21 mouse cellular contexts compared by ENCODE assay signal in the genomic region with DNA sequence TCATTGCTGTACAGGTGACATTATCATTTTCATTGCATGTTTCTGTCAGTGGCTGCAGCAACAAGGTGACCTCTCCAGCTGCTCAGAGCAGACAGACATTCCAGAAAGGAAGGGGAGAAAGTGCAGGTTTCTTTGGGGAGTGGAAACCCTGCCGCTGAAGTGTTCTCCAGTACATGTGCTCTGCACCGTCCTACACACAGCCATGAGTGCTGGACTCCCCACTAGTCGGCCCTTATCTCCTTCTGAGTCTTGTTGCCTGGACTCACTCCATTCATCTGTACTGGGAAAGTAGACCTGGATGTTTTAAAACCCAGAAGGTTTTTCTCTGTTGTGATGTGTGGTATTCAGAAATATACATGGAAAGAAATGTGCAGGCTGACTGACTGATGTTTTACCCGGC.
DNase-seq lines count a peak whose midpoint lies in the region; ATAC-seq and TF ChIP-seq lines count a peak whose summit lies in the region.
"Had no signal": no experiment of that assay in that cellular context is flagged by ENCODE, and none has a peak within 500 bp of the region (broad histone marks: within the 10 kb centered on the region; RNA-seq: fewer than 3 reads in every experiment).

No protein-coding gene starts in this region.

- TF ChIP-seq CTCF in heart, adult 2 months (IDR thresholded peaks at IDR 0.05), result no peak
- 0 out of 2 replicates have a peak, but pooled peaks have one; percentile 8 for TF ChIP-seq CTCF in liver, embryonic 14.5 days (IDR thresholded peaks at IDR 0.05; ENCODE audit: low read depth)

- H3K4me2 ChIP-seq in heart, embryonic 15.5 days, result no peak overlapping the region
- no peak overlapping the region for H3K4me2 ChIP-seq in hindbrain, embryonic 15.5 days
- H3K4me2 ChIP-seq in hindbrain, embryonic 12.5 days (replicated peaks), result no peak overlapping the region
- H3K4me2 ChIP-seq in midbrain, embryonic 11.5 days, result no peak overlapping the region
- H3K4me2 ChIP-seq in midbrain, embryonic 16.5 days (ENCODE audit: low read length), result no peak overlapping the region
- no peak overlapping the region for H3K4me2 ChIP-seq in liver, embryonic 14.5 days (ENCODE audit: low read depth)
- H3K4me2 ChIP-seq: hindbrain, embryonic 14.5 days had no signal

- no peak overlapping the region for H3K4me3 ChIP-seq in heart, embryonic 15.5 days
- no peak overlapping the region for H3K4me3 ChIP-seq in heart, adult 2 months
- H3K4me3 ChIP-seq in hindbrain, embryonic 15.5 days, result no peak overlapping the region
- no peak overlapping the region for H3K4me3 ChIP-seq in hindbrain, embryonic 12.5 days
- no peak overlapping the region for H3K4me3 ChIP-seq in midbrain, embryonic 11.5 days (ENCODE audit: low read depth, low read length)
- no peak overlapping the region for H3K4me3 ChIP-seq in midbrain, embryonic 16.5 days (ENCODE audit: low read depth, low read length)
- H3K4me3 ChIP-seq in liver, embryonic 14.5 days (ENCODE audit: insufficient read depth in 1 of 2, low read depth in 2 of 2, low read length in 2 of 2), result no peak overlapping the region
- H3K4me3 ChIP-seq: gastrocnemius, adult 2 months; hindbrain, embryonic 10.5 days had no signal

- no peak for TF ChIP-seq POLR2A in heart, adult 2 months (IDR thresholded peaks at IDR 0.05; ENCODE audit: insufficient read depth, low read depth, low read length)

- H3K9me3 ChIP-seq in heart, embryonic 15.5 days (replicated peaks), result no peaks in the 10 kb centered on the region
- H3K9me3 ChIP-seq in hindbrain, embryonic 15.5 days, result no peaks in the 10 kb centered on the region
- no peaks in the 10 kb centered on the region for H3K9me3 ChIP-seq in hindbrain, embryonic 12.5 days (replicated peaks)
- H3K9me3 ChIP-seq in midbrain, embryonic 11.5 days (ENCODE audit: control insufficient read depth, low read length), result no peaks in the 10 kb centered on the region
- no peaks in the 10 kb centered on the region for H3K9me3 ChIP-seq in midbrain, embryonic 16.5 days (replicated peaks; ENCODE audit: control insufficient read depth, low read length, poor library complexity, severe bottlenecking)
- no peaks in the 10 kb centered on the region for H3K9me3 ChIP-seq in liver, embryonic 14.5 days (ENCODE audit: control insufficient read depth, low read length)
- H3K9me3 ChIP-seq: hindbrain, embryonic 10.5 days had no signal

- TF ChIP-seq EP300 in heart, adult 2 months (IDR thresholded peaks at IDR 0.05; ENCODE audit: insufficient read depth, low read depth, low read length), result no peak
- TF ChIP-seq EP300 in liver, embryonic 14.5 days (IDR thresholded peaks at IDR 0.05; ENCODE audit: low read depth), result no peak

- no peaks in the 10 kb centered on the region for H3K79me2 ChIP-seq in heart, adult 2 months (replicated peaks; ENCODE audit: control insufficient read depth, insufficient read depth, low read length)

- intact Hi-C loops in heart, adult 2 months (cut with DNase I), result no loop called here

- peak; percentile 53; the same call in 1 of the 2 replicates for ATAC-seq in heart, embryonic 15.5 days (replicated peaks; ENCODE audit: insufficient number of reproducible peaks, insufficient read depth, low FRiP score, low read depth)
- no peak for ATAC-seq in hindbrain, embryonic 15.5 days (ENCODE audit: low FRiP score, low read depth)
- no peak for ATAC-seq in hindbrain, embryonic 12.5 days (ENCODE audit: low FRiP score)
- no peak for ATAC-seq in midbrain, embryonic 11.5 days (ENCODE audit: low FRiP score)
- no peak for ATAC-seq in midbrain, embryonic 16.5 days
- ATAC-seq in liver, embryonic 14.5 days (ENCODE audit: insufficient read depth), result no peak
- ATAC-seq: CD4-positive, CD25-positive, alpha-beta regulatory T cell, adult 4 months; forebrain, embryonic 14.5 days; forebrain, postnatal 0 days; intestine, postnatal 0 days had no signal

- H3K4me1 ChIP-seq in heart, embryonic 15.5 days (replicated peaks), result peaks cover 23% of the 10 kb centered on the region
- peaks cover 4% of the 10 kb centered on the region; the same call in 1 of the 2 replicates for H3K4me1 ChIP-seq in heart, adult 2 months (ENCODE audit: control insufficient read depth, insufficient read depth, low read length)
- H3K4me1 ChIP-seq in hindbrain, embryonic 15.5 days (replicated peaks), result peaks cover 6% of the 10 kb centered on the region; the same call in 1 of the 2 replicates
- H3K4me1 ChIP-seq in hindbrain, embryonic 12.5 days, result peaks cover 3% of the 10 kb centered on the region; the same call in 1 of the 2 replicates
- no peaks in the 10 kb centered on the region; the same call in 1 of the 2 replicates for H3K4me1 ChIP-seq in midbrain, embryonic 11.5 days (ENCODE audit: control insufficient read depth, insufficient read depth, low read length)
- H3K4me1 ChIP-seq in midbrain, embryonic 16.5 days (ENCODE audit: control insufficient read depth, insufficient read depth, low read length), result peaks cover 5% of the 10 kb centered on the region; the same call in 1 of the 2 replicates
- peaks cover 20 to 41% of the 10 kb centered on the region in 2 experiments for H3K4me1 ChIP-seq in liver, embryonic 14.5 days (replicated peaks; ENCODE audit: control insufficient read depth in 2 of 2, insufficient read depth in 2 of 2, low read length in 1 of 2)

- no peaks in the 10 kb centered on the region for H3K36me3 ChIP-seq in heart, embryonic 15.5 days
- H3K36me3 ChIP-seq in heart, adult 2 months (ENCODE audit: control insufficient read depth, insufficient read depth, low read length), result no peaks in the 10 kb centered on the region; the same call in 1 of the 2 replicates
- H3K36me3 ChIP-seq in hindbrain, embryonic 15.5 days, result no peaks in the 10 kb centered on the region
- H3K36me3 ChIP-seq in hindbrain, embryonic 12.5 days, result no peaks in the 10 kb centered on the region
- no peaks in the 10 kb centered on the region for H3K36me3 ChIP-seq in midbrain, embryonic 11.5 days (ENCODE audit: control insufficient read depth, insufficient read depth, low read length)
- H3K36me3 ChIP-seq in midbrain, embryonic 16.5 days (ENCODE audit: control insufficient read depth, insufficient read depth, low read length), result no peaks in the 10 kb centered on the region
- H3K36me3 ChIP-seq in liver, embryonic 14.5 days (replicated peaks; ENCODE audit: control insufficient read depth, insufficient read depth, low read depth), result no peaks in the 10 kb centered on the region
- H3K36me3 ChIP-seq: hindbrain, embryonic 10.5 days had no signal

- no peak overlapping the region for H3K27ac ChIP-seq in heart, embryonic 15.5 days
- no peak overlapping the region for H3K27ac ChIP-seq in heart, adult 2 months
- 0 out of 2 replicates have a peak overlapping the region, but pooled peaks have one; percentile 5 for H3K27ac ChIP-seq in hindbrain, embryonic 15.5 days (replicated peaks)
- no peak overlapping the region for H3K27ac ChIP-seq in hindbrain, embryonic 12.5 days
- no peak overlapping the region for H3K27ac ChIP-seq in midbrain, embryonic 11.5 days (ENCODE audit: low read depth, low read length)
- no peak overlapping the region for H3K27ac ChIP-seq in midbrain, embryonic 16.5 days (ENCODE audit: low read length)
- no peak overlapping the region for H3K27ac ChIP-seq in liver, embryonic 14.5 days
- H3K27ac ChIP-seq: gastrocnemius, adult 2 months; hindbrain, embryonic 10.5 days; hindbrain, embryonic 14.5 days had no signal

- 28% methylated on average over 4 of the region's 4 CpGs for WGBS in heart, embryonic 15.5 days
- 47% methylated on average over 4 of the region's 4 CpGs for WGBS in heart, adult 2 months
- 69% methylated on average over 4 of the region's 4 CpGs for WGBS in hindbrain, embryonic 15.5 days
- WGBS in hindbrain, embryonic 12.5 days, result 69% methylated on average over 4 of the region's 4 CpGs
- 69% methylated on average over 4 of the region's 4 CpGs for WGBS in midbrain, embryonic 11.5 days
- 70% methylated on average over 4 of the region's 4 CpGs for WGBS in midbrain, embryonic 16.5 days
- 51% methylated on average over 4 of the region's 4 CpGs for WGBS in liver, embryonic 14.5 days (ENCODE audit: insufficient replicate concordance)

- H3K27me3 ChIP-seq in heart, embryonic 15.5 days, result no peaks in the 10 kb centered on the region
- no peaks in the 10 kb centered on the region for H3K27me3 ChIP-seq in heart, adult 2 months (ENCODE audit: control insufficient read depth, insufficient read depth, low read length)
- no peaks in the 10 kb centered on the region for H3K27me3 ChIP-seq in hindbrain, embryonic 15.5 days
- H3K27me3 ChIP-seq in hindbrain, embryonic 12.5 days, result no peaks in the 10 kb centered on the region
- H3K27me3 ChIP-seq in midbrain, embryonic 11.5 days (ENCODE audit: control insufficient read depth, insufficient read depth, low read length), result no peaks in the 10 kb centered on the region
- H3K27me3 ChIP-seq in midbrain, embryonic 16.5 days (ENCODE audit: control insufficient read depth, insufficient read depth, low read depth, low read length), result no peaks in the 10 kb centered on the region
- no peaks in the 10 kb centered on the region for H3K27me3 ChIP-seq in liver, embryonic 14.5 days (ENCODE audit: control insufficient read depth, insufficient read depth, low read length)

- no peak for DNase-seq in heart, adult 2 months
- DNase-seq in midbrain, embryonic 11.5 days (ENCODE audit: low spot score, missing footprints), result peak; percentile 17
- DNase-seq in liver, embryonic 14.5 days (ENCODE audit: low read depth in 3 of 3, low spot score in 3 of 3), result no peak
- DNase-seq in adrenal gland, postnatal 10 days, result no peak
- DNase-seq: adrenal gland, adult 2 months; adrenal gland, postnatal 25 days; cerebellum, adult 18-20 months; cerebellum, adult 9-10 months; cerebellum, postnatal 14 days; forebrain, postnatal 0 days; gastrocnemius, adult 2 months; gastrocnemius, postnatal 14 days had no signal

- H3K9ac ChIP-seq in heart, embryonic 15.5 days, result no peak overlapping the region
- no peak overlapping the region for H3K9ac ChIP-seq in heart, adult 2 months (ENCODE audit: low read depth, low read length)
- no peak overlapping the region for H3K9ac ChIP-seq in hindbrain, embryonic 15.5 days
- H3K9ac ChIP-seq in hindbrain, embryonic 12.5 days, result no peak overlapping the region
- no peak overlapping the region for H3K9ac ChIP-seq in midbrain, embryonic 11.5 days (ENCODE audit: low read length)
- no peak overlapping the region for H3K9ac ChIP-seq in midbrain, embryonic 16.5 days (ENCODE audit: low read depth, low read length)
- no peak overlapping the region for H3K9ac ChIP-seq in liver, embryonic 14.5 days (replicated peaks)
- H3K9ac ChIP-seq: forebrain, postnatal 0 days; hindbrain, embryonic 14.5 days had no signal
